Mouse (Mus musculus): ENCODE results near the gene Prss36. TPM values are rescaled to one million over a fixed set of nuclear protein-coding genes. Genes with fewer than 3 reads are reported as not detected.

The Prss36 gene
- polyA plus RNA-seq (2015; fragmentation: Nextera tagmentation; extraction: Ambion mirVana), result 13.9 and 16.2 TPM in 2 replicates

GRCm38 (mm10) chr7:127946470-127947023 lies at the start of gene Prss36:
TSS of gene Prss36 (minus strand) at chr7:127946725.
- Histone ChIP-seq H3K27ac (replicated peaks) (no peak within 1 kb of the TSS), H3K9ac (replicated peaks) (no peak within 1 kb of the TSS), H3K4me3 (replicated peaks) (no peak within 1 kb of the TSS), H3K4me2 (no peak within 1 kb of the TSS), H3K4me1 (no peaks in the 10 kb centered on the region), H3K9me3 (replicated peaks) (no peaks in the 10 kb centered on the region), H3K36me3 (no peaks in the 10 kb centered on the region), H3K27me3 (replicated peaks) (peaks cover 29% of the 10 kb centered on the region)
- WGBS, result 75% methylated on average over 6 of the region's 6 CpGs
- no peak for ATAC-seq (ENCODE audit: low FRiP score)

GRCm38 (mm10) chr7:127993341-127993977 lies 46.9 kb upstream of the Prss36 start, which contains the start of gene Pycard:
TSS of gene Pycard (minus strand) at chr7:127993867.
- H3K27me3 ChIP-seq (replicated peaks), result no peaks in the 10 kb centered on the region
- peak within 1 kb of the TSS; percentile 41 for H3K4me2 ChIP-seq
- 0 out of 2 replicates have a peak within 1 kb of the TSS, but pooled peaks have one; percentile 26 for H3K9ac ChIP-seq (replicated peaks)
- ATAC-seq (ENCODE audit: low FRiP score), result no peak
- peak within 1 kb of the TSS; percentile 15 for H3K4me3 ChIP-seq (replicated peaks)
- H3K36me3 ChIP-seq, result peaks cover 16% of the 10 kb centered on the region
- peaks cover 4% of the 10 kb centered on the region for H3K4me1 ChIP-seq
- H3K9me3 ChIP-seq (replicated peaks), result no peaks in the 10 kb centered on the region
- 21% methylated on average over 18 of the region's 18 CpGs for WGBS
- H3K27ac ChIP-seq (replicated peaks), result no peak within 1 kb of the TSS

- H3K4me2 ChIP-seq, result peak overlapping the region; percentile 41
- 56% methylated on average over 5 of the region's 5 CpGs for WGBS
These were observed 46.2 kb upstream of the Prss36 start for GRCm38 (mm10) chr7:127992488-127993340.

GRCm38 (mm10) chr7:127991643-127992487 lies 45.3 kb upstream of the Prss36 start:
- 46% methylated on average over 6 of the region's 6 CpGs for WGBS
- peaks cover 4% of the 10 kb centered on the region for H3K4me1 ChIP-seq
- H3K9ac ChIP-seq (replicated peaks), result no peak overlapping the region
- H3K27ac ChIP-seq (replicated peaks), result no peak overlapping the region; the same call in 1 of the 2 replicates
- ATAC-seq (ENCODE audit: low FRiP score), result peak; percentile 39; the same call in 1 of the 2 replicates
- no peak overlapping the region for H3K4me2 ChIP-seq
- H3K36me3 ChIP-seq, result peaks cover 27% of the 10 kb centered on the region
- no peaks in the 10 kb centered on the region for H3K9me3 ChIP-seq (replicated peaks)
- H3K27me3 ChIP-seq (replicated peaks), result no peaks in the 10 kb centered on the region
- no peak overlapping the region for H3K4me3 ChIP-seq (replicated peaks)

More at GRCm38 (mm10) chr7:127992488-127993340, 46.2 kb upstream of the Prss36 start:
- H3K36me3 ChIP-seq, result peaks cover 19% of the 10 kb centered on the region
- H3K4me1 ChIP-seq, result peaks cover 4% of the 10 kb centered on the region
- no peaks in the 10 kb centered on the region for H3K9me3 ChIP-seq (replicated peaks)
- no peak overlapping the region for H3K9ac ChIP-seq (replicated peaks)
- no peaks in the 10 kb centered on the region for H3K27me3 ChIP-seq (replicated peaks)
- no peak overlapping the region for H3K27ac ChIP-seq (replicated peaks)
- no peak; the same call in 1 of the 2 replicates for ATAC-seq (ENCODE audit: low FRiP score)
- peak overlapping the region; percentile 15 for H3K4me3 ChIP-seq (replicated peaks)

GRCm38 (mm10) chr7:127988904-127989303 lies 42.4 kb upstream of the Prss36 start:
- Histone ChIP-seq H3K4me3 (replicated peaks) (no peak overlapping the region), H3K4me2 (no peak overlapping the region), H3K4me1 (peaks cover 4% of the 10 kb centered on the region), H3K9ac (replicated peaks) (no peak overlapping the region), H3K27ac (replicated peaks) (no peak overlapping the region), H3K36me3 (peaks cover 50% of the 10 kb centered on the region), H3K9me3 (replicated peaks) (no peaks in the 10 kb centered on the region), H3K27me3 (replicated peaks) (no peaks in the 10 kb centered on the region)
- 92% methylated on average over 1 of the region's 1 CpGs for WGBS
- no peak for ATAC-seq (ENCODE audit: low FRiP score)

- ATAC-seq (ENCODE audit: low FRiP score), result no peak
- Histone ChIP-seq H3K9ac (replicated peaks) (no peak overlapping the region), H3K27ac (replicated peaks) (no peak overlapping the region), H3K4me1 (no peaks in the 10 kb centered on the region), H3K4me3 (replicated peaks) (no peak overlapping the region), H3K36me3 (peaks cover 85% of the 10 kb centered on the region), H3K4me2 (no peak overlapping the region), H3K9me3 (replicated peaks) (no peaks in the 10 kb centered on the region), H3K27me3 (replicated peaks) (no peaks in the 10 kb centered on the region)
- WGBS, result 92% methylated on average over 3 of the region's 3 CpGs
These were observed 34.1 kb upstream of the Prss36 start for GRCm38 (mm10) chr7:127980606-127981005.

- H3K27ac ChIP-seq (replicated peaks), result no peak overlapping the region
- H3K9me3 ChIP-seq (replicated peaks), result no peaks in the 10 kb centered on the region
- no peaks in the 10 kb centered on the region for H3K27me3 ChIP-seq (replicated peaks)
- ATAC-seq (ENCODE audit: low FRiP score), result no peak
- H3K4me1 ChIP-seq, result 0 out of 2 replicates have a peak, but pooled peaks cover 6% of the 10 kb centered on the region
- no peak overlapping the region for H3K4me3 ChIP-seq (replicated peaks)
- H3K4me2 ChIP-seq, result no peak overlapping the region
- H3K36me3 ChIP-seq, result peaks cover 89% of the 10 kb centered on the region
- WGBS, result 98% methylated on average over 2 of the region's 2 CpGs
- H3K9ac ChIP-seq (replicated peaks), result no peak overlapping the region
These were observed 32.3 kb upstream of the Prss36 start for GRCm38 (mm10) chr7:127978856-127979255.

GRCm38 (mm10) chr7:127974413-127974930 lies 27.9 kb upstream of the Prss36 start:
- no peak overlapping the region for H3K4me2 ChIP-seq
- no peak overlapping the region for H3K27ac ChIP-seq (replicated peaks)
- WGBS, result 96% methylated on average over 2 of the region's 2 CpGs

GRCm38 (mm10) chr7:127967922-127968828 lies 21.6 kb upstream of the Prss36 start:
- no peaks in the 10 kb centered on the region for H3K27me3 ChIP-seq (replicated peaks)
- H3K27ac ChIP-seq (replicated peaks), result peak overlapping the region; percentile 99
- peaks cover 29% of the 10 kb centered on the region for H3K4me1 ChIP-seq
- peak; percentile 28; the same call in 1 of the 2 replicates for ATAC-seq (ENCODE audit: low FRiP score)
- H3K9me3 ChIP-seq (replicated peaks), result no peaks in the 10 kb centered on the region
- H3K36me3 ChIP-seq, result peaks cover 33% of the 10 kb centered on the region
- H3K4me3 ChIP-seq (replicated peaks), result peak overlapping the region; percentile 99
- peak overlapping the region; percentile 78 for H3K4me2 ChIP-seq
- WGBS, result under 1% methylated on average over 41 of the region's 42 CpGs
- peak overlapping the region; percentile 99 for H3K9ac ChIP-seq (replicated peaks)

More at GRCm38 (mm10) chr7:127974413-127974930, 27.9 kb upstream of the Prss36 start:
- Histone ChIP-seq H3K9ac (replicated peaks) (no peak overlapping the region), H3K4me1 (peaks cover 15% of the 10 kb centered on the region), H3K27me3 (replicated peaks) (no peaks in the 10 kb centered on the region), H3K36me3 (peaks cover 87% of the 10 kb centered on the region), H3K4me3 (replicated peaks) (no peak overlapping the region), H3K9me3 (replicated peaks) (no peaks in the 10 kb centered on the region)
- ATAC-seq (ENCODE audit: low FRiP score), result no peak
